Mouse (Mus musculus) megakaryocyte, embryonic 14.5 days (primary cell): Measurements from ENCODE around the gene Hbb-bs. TPM values are rescaled to one million over a fixed set of nuclear protein-coding genes. Genes with fewer than 3 reads are reported as not detected.

Source experiments
- polyA plus RNA-seq: library from polyadenylated mRNA; stranded (reverse); fragments of >175 nt; gene quantifications from 2 replicates; pipeline ENCODE4 v1.2.3, GENCODE M21; 2012; ENCODE audit warnings: low replicate concordance; ENCODE audit not compliant: insufficient read depth

The Hbb-bs gene
- polyA plus RNA-seq, 1 experiment = 663 TPM

Other genes starting within 250 kb of the Hbb-bs start
- not detected in 2 replicates for gene Olfr618, start 238.0 kb downstream of the Hbb-bs start, polyA plus RNA-seq
- not detected in 2 replicates for gene Olfr619, start 227.5 kb downstream of the Hbb-bs start, polyA plus RNA-seq
- gene Olfr620, start 215.6 kb downstream of the Hbb-bs start, polyA plus RNA-seq = not detected in 2 replicates
- gene Olfr622, start 185.4 kb downstream of the Hbb-bs start, polyA plus RNA-seq = not detected in 2 replicates
- 0.41 TPM in 1 of 2 replicates, not detected in the other for gene Olfr623, start 164.4 kb downstream of the Hbb-bs start, polyA plus RNA-seq
- gene Olfr624, start 156.9 kb downstream of the Hbb-bs start, polyA plus RNA-seq = not detected in 2 replicates
- not detected in 2 replicates for gene Olfr625-ps1, start 145.4 kb downstream of the Hbb-bs start, polyA plus RNA-seq
- not detected in 2 replicates for gene Olfr243, start 113.4 kb downstream of the Hbb-bs start, polyA plus RNA-seq
- gene Olfr628, start 97.7 kb downstream of the Hbb-bs start, polyA plus RNA-seq = not detected in 2 replicates
- not detected in 2 replicates for gene Olfr629, start 83.2 kb downstream of the Hbb-bs start, polyA plus RNA-seq
- not detected in 2 replicates for gene Olfr630, start 70.8 kb downstream of the Hbb-bs start, polyA plus RNA-seq
- gene Olfr69, start 56.5 kb downstream of the Hbb-bs start, polyA plus RNA-seq = not detected in 2 replicates
- not detected in 2 replicates for gene Olfr68, start 48.4 kb downstream of the Hbb-bs start, polyA plus RNA-seq
- not detected in 2 replicates for gene Olfr67, start 36.3 kb downstream of the Hbb-bs start, polyA plus RNA-seq
- gene Hbb-bt, start 14.1 kb downstream of the Hbb-bs start, polyA plus RNA-seq = 492 and 1,761 TPM in 2 replicates
- not detected in 2 replicates for gene Hbb-bh2, start 12.4 kb upstream of the Hbb-bs start, polyA plus RNA-seq
- gene Hbb-bh1, start 15.1 kb upstream of the Hbb-bs start, polyA plus RNA-seq = not detected in 2 replicates
- 3.6 TPM in 1 of 2 replicates, not detected in the other for gene Hbb-y, start 25.1 kb upstream of the Hbb-bs start, polyA plus RNA-seq
- gene Olfr66, start 58.2 kb upstream of the Hbb-bs start, polyA plus RNA-seq = not detected in 2 replicates
- not detected in 2 replicates for gene Olfr64, start 66.4 kb upstream of the Hbb-bs start, polyA plus RNA-seq
- not detected in 2 replicates for gene Olfr65, start 75.4 kb upstream of the Hbb-bs start, polyA plus RNA-seq
- not detected in 2 replicates for gene Olfr631, start 100.7 kb upstream of the Hbb-bs start, polyA plus RNA-seq
- not detected in 2 replicates for gene Olfr632, start 106.3 kb upstream of the Hbb-bs start, polyA plus RNA-seq
- not detected in 2 replicates for gene Olfr633, start 116.3 kb upstream of the Hbb-bs start, polyA plus RNA-seq
- gene Olfr635, start 143.1 kb upstream of the Hbb-bs start, polyA plus RNA-seq = not detected in 2 replicates
- not detected in 2 replicates for gene Olfr638, start 170.7 kb upstream of the Hbb-bs start, polyA plus RNA-seq
- gene Olfr639, start 189.2 kb upstream of the Hbb-bs start, polyA plus RNA-seq = not detected in 2 replicates
- not detected in 2 replicates for gene Olfr640, start 197.5 kb upstream of the Hbb-bs start, polyA plus RNA-seq
- not detected in 2 replicates for gene Olfr641, start 207.3 kb upstream of the Hbb-bs start, polyA plus RNA-seq
- not detected in 2 replicates for gene Olfr642, start 224.6 kb upstream of the Hbb-bs start, polyA plus RNA-seq
- gene 4930516K23Rik, start 233.3 kb upstream of the Hbb-bs start, polyA plus RNA-seq = 0.04 TPM in 1 of 2 replicates, not detected in the other
- gene Olfr644, start 243.8 kb upstream of the Hbb-bs start, polyA plus RNA-seq = not detected in 2 replicates